16 mouse cellular contexts compared by ENCODE assay signal in genomic region chr15:21063683-21064082, GRCm38 (mm10).
"Had no signal": no experiment of that assay in that cellular context is flagged by ENCODE, and none has a peak within 500 bp of the region (broad histone marks: within the 10 kb centered on the region; RNA-seq: fewer than 3 reads in every experiment).

No protein-coding gene starts in this region.

- H3K4me1 ChIP-seq: neural tube, embryonic 13.5 days; neural tube, embryonic 15.5 days; stomach, embryonic 15.5 days had no signal

- H3K27ac ChIP-seq: neural tube, embryonic 13.5 days; neural tube, embryonic 15.5 days; stomach, embryonic 15.5 days; stomach, postnatal 0 days had no signal

- DNase-seq: retina, postnatal 1 day; right cerebral cortex, adult 18-20 months; right cerebral cortex, postnatal 14 days; right cerebral cortex, postnatal 25 days; right cerebral cortex, postnatal 4 days; spleen, adult 18-20 months; thymus, adult 18-20 months; thymus, adult 2 months; thymus, postnatal 14 days; thymus, postnatal 25 days; thymus, postnatal 36 days; thymus, postnatal 4 days had no signal

- H3K9ac ChIP-seq: neural tube, embryonic 13.5 days; neural tube, embryonic 15.5 days; stomach, embryonic 15.5 days had no signal

- H3K4me2 ChIP-seq: neural tube, embryonic 13.5 days; neural tube, embryonic 15.5 days; stomach, embryonic 15.5 days had no signal

- H3K36me3 ChIP-seq: neural tube, embryonic 13.5 days; neural tube, embryonic 15.5 days; stomach, embryonic 15.5 days had no signal

- H3K27me3 ChIP-seq: neural tube, embryonic 13.5 days; neural tube, embryonic 15.5 days; stomach, embryonic 15.5 days had no signal

- H3K9me3 ChIP-seq: neural tube, embryonic 13.5 days; neural tube, embryonic 15.5 days; stomach, embryonic 15.5 days had no signal

- H3K4me3 ChIP-seq: neural tube, embryonic 13.5 days; neural tube, embryonic 15.5 days; stomach, embryonic 15.5 days had no signal
